Mouse (Mus musculus) spleen, adult 2 months (tissue): ENCODE results near the gene Slc35b2.

Experiments used
- CTCF ChIP-seq: fragments of 200-500 bp; IDR thresholded peaks from 2 replicates; pipeline ENCODE4 v1.5.1; 2011; ENCODE audit warnings: mild to moderate bottlenecking, inconsistent platforms; ENCODE audit not compliant: insufficient read depth, insufficient read length, insufficient replicate concordance; ENCODE audit errors: extremely low read depth
- POLR2A ChIP-seq: fragments of 200-500 bp; IDR thresholded peaks from 2 replicates; pipeline ENCODE4 v1.6.1; 2011; ENCODE audit warnings: low read depth, low read length, inconsistent platforms

DNA sequence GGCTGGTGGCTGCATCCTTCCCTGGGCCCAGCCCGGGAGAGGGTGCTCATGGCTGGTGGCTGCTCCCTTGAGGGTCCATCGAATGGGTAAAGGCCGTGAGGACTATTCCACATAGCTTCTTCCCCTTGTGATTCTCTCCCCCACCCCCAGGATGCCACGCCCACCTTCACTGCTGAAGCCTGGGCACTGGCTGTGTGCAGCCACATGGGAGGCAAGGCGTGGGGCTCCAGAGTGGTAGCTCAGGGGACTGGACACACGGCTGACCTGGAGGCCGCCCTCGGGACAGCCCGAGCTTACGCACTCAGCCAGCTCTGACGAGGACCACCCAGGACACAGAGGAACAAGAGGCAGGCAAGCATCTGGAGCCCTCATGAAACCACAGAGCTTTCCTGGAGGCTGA, 43.5 kb upstream of the Slc35b2 start:
- TF ChIP-seq CTCF (no peak), POLR2A (no peak)
